Mouse (Mus musculus): ENCODE measurements at regions not wholly inside any gene's neighbourhood (a gene's known extent, or its start where the extent isn't known, plus 50 kb on each side); places are given as distances from the start of the nearest gene placed in this dataset.

- H3K4me3 ChIP-seq (ENCODE audit: control insufficient read depth in 1 of 2, insufficient read depth in 1 of 2, low read depth in 2 of 2, low read length in 2 of 2) = no peak overlapping the region
- no peak overlapping the region for H3K9ac ChIP-seq (ENCODE audit: control insufficient read depth, low read depth, low read length, poor library complexity, severe bottlenecking)
- no peaks in the 10 kb centered on the region for H3K4me1 ChIP-seq (ENCODE audit: control insufficient read depth in 1 of 2, insufficient read depth in 2 of 2, low read length in 2 of 2)
- no peak for TF ChIP-seq ZNF384 (IDR thresholded peaks at IDR 0.05; ENCODE audit: low read depth, low read length)
- TF ChIP-seq MAFK (IDR thresholded peaks at IDR 0.05; ENCODE audit: borderline replicate concordance, low read depth, low read length) = no peak
- no peak for TF ChIP-seq GATA1 (IDR thresholded peaks at IDR 0.05; ENCODE audit: low read depth, low read length)
- H3K79me2 ChIP-seq (ENCODE audit: control insufficient read depth, insufficient read depth, low read length, poor library complexity) = no peaks in the 10 kb centered on the region
- DNase-seq (ENCODE audit: low read depth, low spot score) = no peak
- no peaks in the 10 kb centered on the region for H3K36me3 ChIP-seq (ENCODE audit: control insufficient read depth in 1 of 2, insufficient read depth in 2 of 2, low read length in 2 of 2)
- H3K27ac ChIP-seq (ENCODE audit: control insufficient read depth, low read depth, low read length) = no peak overlapping the region
- H3K9me3 ChIP-seq (replicated peaks; ENCODE audit: insufficient read depth, low read length) = no peaks in the 10 kb centered on the region
- no peaks in the 10 kb centered on the region; a peak in 2 of 4 replicates for H3K27me3 ChIP-seq (ENCODE audit: control insufficient read depth in 1 of 2, insufficient read depth in 2 of 2, low read length in 2 of 2)
Observed at GRCm38 (mm10) chr16:12954028-12954427, 155.5 kb upstream of the Ercc4 start.

GRCm38 (mm10) chr16:12956416-12956815, 153.1 kb upstream of the Ercc4 start:
- no peaks in the 10 kb centered on the region; a peak in 2 of 4 replicates for H3K27me3 ChIP-seq (ENCODE audit: control insufficient read depth in 1 of 2, insufficient read depth in 2 of 2, low read length in 2 of 2)
- no peak overlapping the region for H3K9ac ChIP-seq (ENCODE audit: control insufficient read depth, low read depth, low read length, poor library complexity, severe bottlenecking)
- no peaks in the 10 kb centered on the region for H3K79me2 ChIP-seq (ENCODE audit: control insufficient read depth, insufficient read depth, low read length, poor library complexity)
- H3K27ac ChIP-seq (ENCODE audit: control insufficient read depth, low read depth, low read length) = no peak overlapping the region
- no peak for DNase-seq (ENCODE audit: low read depth, low spot score)
- TF ChIP-seq TCF12 (IDR thresholded peaks at IDR 0.05; ENCODE audit: low read depth, low read length) (no peak), GATA1 (IDR thresholded peaks at IDR 0.05; ENCODE audit: low read depth, low read length) (no peak), NELFE (IDR thresholded peaks at IDR 0.05; ENCODE audit: low read depth, low read length) (no peak), ZNF384 (IDR thresholded peaks at IDR 0.05; ENCODE audit: low read depth, low read length) (no peak), SIN3A (IDR thresholded peaks at IDR 0.05; ENCODE audit: low read length) (no peak), NRF1 (IDR thresholded peaks at IDR 0.05; ENCODE audit: insufficient read depth, low read depth, low read length, poor library complexity, severe bottlenecking) (no peak), CTCF (IDR thresholded peaks at IDR 0.05 in 2 of 3, conservative IDR thresholded peaks at IDR 0.05 in 1 of 3; ENCODE audit: control insufficient read depth in 1 of 3, insufficient read depth in 1 of 3, low read depth in 2 of 3, low read length in 3 of 3, poor library complexity in 1 of 3, severe bottlenecking in 1 of 3) (no peak), UBTF (IDR thresholded peaks at IDR 0.05; ENCODE audit: borderline replicate concordance, insufficient read depth, low read depth, low read length) (no peak), TBP (IDR thresholded peaks at IDR 0.05; ENCODE audit: low read depth, low read length) (no peak), RAD21 (IDR thresholded peaks at IDR 0.05; ENCODE audit: low read depth, low read length) (no peak), ETS1 (IDR thresholded peaks at IDR 0.05; ENCODE audit: low read depth, low read length) (no peak), MAX (IDR thresholded peaks at IDR 0.05; ENCODE audit: low read length) (no peak), MAFK (IDR thresholded peaks at IDR 0.05; ENCODE audit: borderline replicate concordance, low read depth, low read length) (no peak), E2F4 (IDR thresholded peaks at IDR 0.05; ENCODE audit: borderline replicate concordance, low read depth, low read length) (no peak), SMC3 (IDR thresholded peaks at IDR 0.05; ENCODE audit: low read depth, low read length) (no peak), TAL1 (IDR thresholded peaks at IDR 0.05; ENCODE audit: low read length) (no peak), MXI1 (IDR thresholded peaks at IDR 0.05; ENCODE audit: low read depth, low read length) (no peak), MYC (IDR thresholded peaks at IDR 0.05; ENCODE audit: low read depth, low read length) (no peak), BHLHE40 (IDR thresholded peaks at IDR 0.05; ENCODE audit: borderline replicate concordance, low read depth, low read length) (no peak)
- no peaks in the 10 kb centered on the region for H3K9me3 ChIP-seq (replicated peaks; ENCODE audit: insufficient read depth, low read length)
- no peaks in the 10 kb centered on the region for H3K36me3 ChIP-seq (ENCODE audit: control insufficient read depth in 1 of 2, insufficient read depth in 2 of 2, low read length in 2 of 2)
- no peaks in the 10 kb centered on the region for H3K4me1 ChIP-seq (ENCODE audit: control insufficient read depth in 1 of 2, insufficient read depth in 2 of 2, low read length in 2 of 2)
- H3K4me3 ChIP-seq (ENCODE audit: control insufficient read depth in 1 of 2, insufficient read depth in 1 of 2, low read depth in 2 of 2, low read length in 2 of 2) = no peak overlapping the region
